Mouse (Mus musculus) cortical plate, adult 2 months (tissue): ENCODE data around the gene Gpr183.

Experiments
- CTCF ChIP-seq: fragments of 200-500 bp; IDR thresholded peaks from 2 replicates; pipeline ENCODE4 v1.5.1; 2011; ENCODE audit warnings: mild to moderate bottlenecking, control low read depth, low read length; ENCODE audit not compliant: insufficient read depth; ENCODE audit errors: extremely low read depth
- POLR2A ChIP-seq: fragments of 200-500 bp; IDR thresholded peaks from 2 replicates; pipeline ENCODE4 v1.6.1; 2011; ENCODE audit warnings: mild to moderate bottlenecking, low read length, control low read depth; ENCODE audit not compliant: insufficient read depth; ENCODE audit errors: extremely low read depth

DNA sequence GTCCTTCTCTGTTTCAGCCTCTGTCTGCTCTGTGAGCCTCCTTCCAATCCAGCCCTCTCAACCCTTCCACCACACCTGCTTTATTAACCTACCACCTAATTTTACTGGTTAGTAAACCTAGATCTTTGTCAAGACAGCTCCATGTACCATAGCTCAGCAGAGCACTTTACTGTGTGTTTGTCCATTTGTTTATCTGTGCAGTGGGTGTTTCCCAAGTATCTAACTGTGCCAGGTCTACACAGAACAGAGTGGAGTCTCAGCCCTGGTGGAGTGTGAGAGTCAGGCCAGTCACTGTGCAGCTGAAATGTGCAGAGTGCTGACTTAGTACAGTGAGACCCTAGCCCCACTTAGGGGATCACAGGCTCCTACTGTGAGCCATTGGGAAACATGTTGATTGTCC is 38.8 kb upstream of the Gpr183 start:
- TF ChIP-seq POLR2A (no peak), CTCF (no peak)
